Mouse (Mus musculus) CH12.LX (cell line): Measurements from ENCODE around the gene Rgs4. TPM values are rescaled to one million over a fixed set of nuclear protein-coding genes. Genes with fewer than 3 reads are reported as not detected.

Experiments
- DNase-seq: peaks from one replicate; pipeline ENCODE4 v3.0.0-alpha.2; 2013; ENCODE audit errors: extremely low read depth
- H3K27ac ChIP-seq: 2 replicates; pipeline ENCODE4 v1.5.1; 2012; ENCODE audit warnings: low read depth, mild to moderate bottlenecking, control low read depth, moderate library complexity; ENCODE audit not compliant: insufficient read depth
- H3K27me3 ChIP-seq: replicated peaks from 2 replicates; pipeline ENCODE3; 2012; ENCODE audit warnings: inconsistent platforms
- H3K36me3 ChIP-seq, 2 experiments: replicated peaks in 1 of 2; 2 replicates each; pipeline versions ENCODE3 to v1.6.1; 2012; ENCODE audit warnings: inconsistent platforms in 1 of 2, low read length in 1 of 2, mild to moderate bottlenecking in 1 of 2, mixed read lengths in 1 of 2, moderate library complexity in 1 of 2; ENCODE audit not compliant: control insufficient read depth in 1 of 2, insufficient read depth in 1 of 2
- H3K4me1 ChIP-seq, 2 experiments: 2 replicates each; pipeline ENCODE4 v1.6.1; 2012; ENCODE audit warnings: inconsistent platforms in 1 of 2, moderate library complexity in 1 of 2; ENCODE audit not compliant: insufficient read depth in 2 of 2, control insufficient read depth in 1 of 2
- H3K4me2 ChIP-seq: 2 replicates; pipeline ENCODE4 v1.6.1; 2012; ENCODE audit warnings: low read depth, mild to moderate bottlenecking, control low read depth; ENCODE audit not compliant: poor library complexity, insufficient read depth, severe bottlenecking
- H3K4me3 ChIP-seq, 3 experiments: fragments of 150-350 bp in 1 of 3; sonication (generic) in 1 of 3; replicated peaks in 1 of 3; 2 replicates each; pipeline versions ENCODE3 to v1.5.1; 2011 to 2012; ENCODE audit warnings: low read depth in 2 of 3, low read length in 2 of 3, mild to moderate bottlenecking in 2 of 3, moderate library complexity in 2 of 3, control low read depth in 1 of 3, improper control_type of control experiment in 1 of 3, inconsistent platforms in 1 of 3, mixed read lengths in 1 of 3; ENCODE audit not compliant: poor library complexity in 1 of 3
- H3K79me2 ChIP-seq: replicated peaks from 2 replicates; pipeline ENCODE4 v1.6.1; 2012; ENCODE audit warnings: mild to moderate bottlenecking, moderate library complexity; ENCODE audit not compliant: control insufficient read depth, poor library complexity, insufficient read depth, severe bottlenecking; ENCODE audit errors: extremely low read depth
- H3K9ac ChIP-seq: 2 replicates; pipeline ENCODE4 v1.6.1; 2012; ENCODE audit warnings: low read depth, mild to moderate bottlenecking, control low read depth, moderate library complexity; ENCODE audit not compliant: insufficient read depth
- H3K9me3 ChIP-seq: replicated peaks from 2 replicates; pipeline ENCODE3; 2012; ENCODE audit warnings: low read length, inconsistent platforms, mixed read lengths
- BHLHE40 ChIP-seq: IDR thresholded peaks from 2 replicates; pipeline ENCODE4 v1.6.1; 2011; ENCODE audit warnings: mild to moderate bottlenecking, low read depth, low read length, improper control_type of control experiment
- CHD1 ChIP-seq: IDR thresholded peaks from 2 replicates; pipeline ENCODE4 v1.6.1; 2012; ENCODE audit warnings: low read depth, low read length, improper control_type of control experiment, inconsistent platforms
- CHD2 ChIP-seq: IDR thresholded peaks from 2 replicates; pipeline ENCODE4 v1.6.1; 2011; ENCODE audit warnings: low read length, improper control_type of control experiment
- CTCF ChIP-seq, 2 experiments: IDR thresholded peaks in 1 of 2; conservative IDR thresholded peaks in 1 of 2; 2 replicates each; pipeline ENCODE4 v1.5.1; 2011 to 2012; ENCODE audit warnings: low read depth in 2 of 2, low read length in 2 of 2, improper control_type of control experiment in 1 of 2, inconsistent platforms in 1 of 2, mild to moderate bottlenecking in 1 of 2, moderate library complexity in 1 of 2
- GABPA ChIP-seq: IDR thresholded peaks from 2 replicates; pipeline ENCODE4 v1.6.1; 2012; ENCODE audit warnings: low read depth, low read length, improper control_type of control experiment, inconsistent platforms; ENCODE audit not compliant: insufficient replicate concordance
- HCFC1 ChIP-seq: IDR thresholded peaks from 2 replicates; pipeline ENCODE4 v1.6.1; 2012; ENCODE audit warnings: low read depth, mild to moderate bottlenecking, inconsistent platforms, low read length, improper control_type of control experiment
- IRF4 ChIP-seq: IDR thresholded peaks from 2 replicates; pipeline ENCODE4 v1.6.1; 2014; ENCODE audit warnings: low read depth, mild to moderate bottlenecking, inconsistent platforms, low read length, improper control_type of control experiment
- JUND ChIP-seq: conservative IDR thresholded peaks from 2 replicates; pipeline ENCODE4 v1.6.1; 2011; ENCODE audit warnings: low read depth, low read length, improper control_type of control experiment
- MAFK ChIP-seq: IDR thresholded peaks from 2 replicates; pipeline ENCODE4 v1.6.1; 2011; ENCODE audit warnings: low read length, improper control_type of control experiment; ENCODE audit not compliant: insufficient replicate concordance
- MAX ChIP-seq: IDR thresholded peaks from 2 replicates; pipeline ENCODE4 v1.6.1; 2011; ENCODE audit warnings: low read length, improper control_type of control experiment
- MAZ ChIP-seq: IDR thresholded peaks from 2 replicates; pipeline ENCODE4 v1.6.1; 2012; ENCODE audit warnings: low read depth, mild to moderate bottlenecking, inconsistent platforms, low read length, improper control_type of control experiment, moderate library complexity
- PAX5 ChIP-seq: IDR thresholded peaks from 2 replicates; pipeline ENCODE4 v1.6.1; 2012; ENCODE audit warnings: low read length, inconsistent platforms, mixed read lengths
- POLR2A ChIP-seq: IDR thresholded peaks from 2 replicates; pipeline ENCODE4 v1.6.1; 2011; ENCODE audit warnings: low read depth, mild to moderate bottlenecking, improper control_type of control experiment, low read length
- RAD21 ChIP-seq: IDR thresholded peaks from 2 replicates; pipeline ENCODE4 v1.6.1; 2011; ENCODE audit warnings: low read depth, mild to moderate bottlenecking, low read length, improper control_type of control experiment, moderate library complexity
- SIN3A ChIP-seq: IDR thresholded peaks from 2 replicates; pipeline ENCODE4 v1.6.1; 2012; ENCODE audit warnings: low read length, improper control_type of control experiment, inconsistent platforms
- TBP ChIP-seq: conservative IDR thresholded peaks from 2 replicates; pipeline ENCODE4 v1.6.1; 2011; ENCODE audit warnings: low read depth, low read length, improper control_type of control experiment
- UBTF ChIP-seq: IDR thresholded peaks from 2 replicates; pipeline ENCODE4 v1.6.1; 2012; ENCODE audit warnings: low read depth, mild to moderate bottlenecking, inconsistent platforms, low read length, improper control_type of control experiment, moderate library complexity
- USF1 ChIP-seq: IDR thresholded peaks from 2 replicates; pipeline ENCODE4 v1.6.1; 2014; ENCODE audit warnings: low read depth, mild to moderate bottlenecking, inconsistent platforms, low read length, improper control_type of control experiment
- ZC3H11A ChIP-seq: IDR thresholded peaks from 2 replicates; pipeline ENCODE4 v1.6.1; 2012; ENCODE audit warnings: low read depth, mild to moderate bottlenecking, inconsistent platforms, low read length, improper control_type of control experiment
- ZKSCAN1 ChIP-seq: IDR thresholded peaks from 2 replicates; pipeline ENCODE4 v1.6.1; 2012; ENCODE audit warnings: low read depth, inconsistent platforms, low read length, improper control_type of control experiment, borderline replicate concordance
- ZMIZ1 ChIP-seq: IDR thresholded peaks from 2 replicates; pipeline ENCODE4 v1.6.1; 2012; ENCODE audit warnings: low read depth, mild to moderate bottlenecking, inconsistent platforms, low read length, improper control_type of control experiment
- ZNF384 ChIP-seq: IDR thresholded peaks from 2 replicates; pipeline ENCODE4 v1.6.1; 2012; ENCODE audit warnings: low read depth, low read length, improper control_type of control experiment, inconsistent platforms
- dilution Hi-C: fragments of 300-500 bp; cut with MboI; formaldehyde crosslinking; loops from 2 replicates; pipeline ENCODE4 v1.14.3; 2020; ENCODE audit warnings: low sequenced_read_pairs; ENCODE audit not compliant: extremely low pct_unique_long_range_greater_than_20kb, extremely low pct_ligation_motif_present
- in situ Hi-C: fragments of 300-500 bp; cut with MboI; formaldehyde crosslinking; loops from 3 replicates; pipeline ENCODE4 v1.14.3; 2019; ENCODE audit warnings: low sequenced_read_pairs, low pct_ligation_motif_present, low pct_unique_long_range_greater_than_20kb, mixed read lengths
- polyA plus RNA-seq: library from polyadenylated mRNA; unstranded; fragments of >175 nt; gene quantifications from 2 replicates; pipeline ENCODE4 v1.2.1, GENCODE M21; 2012; ENCODE audit warnings: low read depth; ENCODE audit not compliant: insufficient read length
- total RNA-seq, 2 experiments: library from RNA; depleted of rRNA; stranded (reverse); fragments of 300-350 nt in 1 of 2; fragments of >200 nt in 1 of 2; gene quantifications; 2 replicates each; pipeline ENCODE4 v1.2.3; 2012 to 2014

Gene Rgs4
- total and polyA plus RNA-seq, 3 experiments = not detected

DNA sequence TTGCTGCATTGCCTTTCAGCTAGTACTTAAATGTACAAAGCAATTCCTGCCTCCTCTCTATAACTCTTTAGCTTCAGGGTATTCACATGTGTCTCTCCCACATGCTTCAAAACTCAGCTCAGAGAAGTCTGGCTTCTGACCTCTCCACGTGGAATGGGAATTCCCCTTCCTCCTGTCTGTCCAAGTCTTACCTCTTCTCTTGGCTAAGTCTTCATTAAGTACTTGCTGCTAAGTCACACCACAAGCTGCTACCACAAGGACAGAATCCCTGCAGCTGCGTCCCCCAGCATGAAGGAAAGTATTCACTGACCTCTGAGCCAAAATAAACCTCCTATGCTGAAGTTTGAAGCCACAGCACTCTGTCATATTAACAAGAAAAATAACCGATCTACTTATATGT, 21.1 kb downstream of the Rgs4 start:
- Histone ChIP-seq H3K79me2 (no peaks in the 10 kb centered on the region), H3K9ac (no peak overlapping the region), H3K4me1 (no peaks in the 10 kb centered on the region), H3K27ac (no peak overlapping the region)
- TF ChIP-seq BHLHE40 (no peak), MAZ (no peak), USF1 (no peak), ZMIZ1 (no peak), RAD21 (no peak)
- TF ChIP-seq, all 38 proteins: peak for 0
- Histone ChIP-seq H3K27me3 (peaks cover 32% of the 10 kb centered on the region), H3K9me3 (no peaks in the 10 kb centered on the region), H3K4me3 (no peak overlapping the region), H3K36me3 (no peaks in the 10 kb centered on the region), H3K4me2 (no peak overlapping the region)
- DNase-seq = no peak
- in situ Hi-C loops (no loop called here), dilution Hi-C loops (no loop called here)

DNA sequence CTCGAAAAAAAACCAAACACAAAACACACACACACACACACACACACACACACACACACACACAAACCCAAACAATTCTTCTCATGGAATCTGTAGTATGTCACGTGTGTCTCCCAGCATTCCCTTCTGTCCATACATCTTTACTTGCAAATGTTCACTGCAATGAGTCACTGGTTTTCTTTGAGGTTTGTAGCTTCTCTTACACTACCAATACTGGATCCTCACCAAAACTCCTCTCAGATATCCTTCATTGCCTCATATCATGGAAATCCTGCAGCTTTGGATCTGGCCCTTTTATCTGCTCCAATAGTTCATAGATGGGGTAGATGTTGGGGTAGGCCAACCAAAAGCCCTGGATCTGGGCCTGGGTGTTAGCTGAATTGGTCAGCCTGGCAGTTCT, 25.6 kb downstream of the Rgs4 start:
- H3K4me3 ChIP-seq = no peak overlapping the region

DNA sequence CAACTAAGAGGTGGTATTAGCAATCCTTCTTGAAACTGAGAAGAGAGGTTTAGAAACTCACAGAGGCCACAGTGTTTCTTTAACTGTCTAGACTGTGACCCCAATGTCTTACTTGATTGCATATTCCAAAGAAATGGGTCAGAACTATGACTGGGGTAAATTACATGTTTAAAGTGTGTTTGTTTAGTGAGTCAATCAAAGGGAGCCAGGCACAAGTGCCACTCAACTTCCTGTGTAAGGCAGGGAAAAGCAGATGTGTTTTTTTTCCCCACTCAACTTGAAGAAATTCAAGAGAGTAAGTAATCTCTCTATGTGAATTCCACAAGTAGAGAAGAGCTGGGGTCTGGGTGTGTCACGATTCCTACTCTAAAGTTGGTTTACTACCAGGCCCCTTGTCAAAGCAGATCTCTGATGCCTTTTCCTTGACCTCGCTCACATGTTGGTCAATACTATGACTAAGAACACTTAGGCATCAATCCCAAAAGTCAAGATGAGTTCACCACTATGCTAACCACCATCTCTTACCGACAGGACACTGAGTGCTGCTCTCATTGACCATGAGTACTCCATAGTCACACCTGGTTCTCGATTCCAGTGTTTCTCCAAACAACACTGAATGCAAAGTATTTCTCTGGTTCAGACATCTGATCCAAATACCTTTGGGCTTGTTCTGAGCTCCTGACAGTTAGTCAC, 42.9 kb downstream of the Rgs4 start:
- in situ Hi-C loops (no loop called here), dilution Hi-C loops (no loop called here)
- no peaks in the 10 kb centered on the region for H3K36me3 ChIP-seq

More for the DNA sequence above, 25.6 kb downstream of the Rgs4 start:
- dilution Hi-C loops = no loop called here
- Histone ChIP-seq H3K9me3 (no peaks in the 10 kb centered on the region), H3K36me3 (no peaks in the 10 kb centered on the region), H3K4me2 (no peak overlapping the region), H3K9ac (no peak overlapping the region), H3K27ac (no peak overlapping the region)
- in situ Hi-C loops = no loop called here
- TF ChIP-seq ZNF384 (no peak), MAZ (no peak), POLR2A (no peak), ZMIZ1 (no peak), MAFK (no peak)
- TF ChIP-seq, all 38 proteins: peak for 0
- H3K79me2 ChIP-seq = no peaks in the 10 kb centered on the region
- peaks cover 16% of the 10 kb centered on the region for H3K27me3 ChIP-seq
- no peak for DNase-seq
- H3K4me1 ChIP-seq = no peaks in the 10 kb centered on the region

More for the DNA sequence above, 42.9 kb downstream of the Rgs4 start:
- DNase-seq = no peak
- no peaks in the 10 kb centered on the region for H3K79me2 ChIP-seq
- no peak overlapping the region for H3K4me3 ChIP-seq
- H3K4me2 ChIP-seq = no peak overlapping the region
- no peaks in the 10 kb centered on the region for H3K9me3 ChIP-seq
- no peak overlapping the region for H3K27ac ChIP-seq
- no peaks in the 10 kb centered on the region for H3K4me1 ChIP-seq
- no peak for TF ChIP-seq CHD1
- no peak for TF ChIP-seq MAX
- no peak for TF ChIP-seq RAD21
- no peak for TF ChIP-seq UBTF
- no peak for TF ChIP-seq TBP
- no peak for TF ChIP-seq ZC3H11A
- no peak for TF ChIP-seq IRF4
- TF ChIP-seq PAX5 = no peak
- TF ChIP-seq SIN3A = no peak
- TF ChIP-seq ZKSCAN1 = no peak
- no peak for TF ChIP-seq MAZ
- no peak for TF ChIP-seq HCFC1
- TF ChIP-seq GABPA = no peak
- TF ChIP-seq POLR2A = no peak
- TF ChIP-seq CHD2 = no peak
- TF ChIP-seq CTCF (conservative IDR thresholded peaks at IDR 0.05 in 1 of 2, IDR thresholded peaks at IDR 0.05 in 1 of 2; ENCODE audit: low read depth in 2 of 2, low read length in 2 of 2) = no peak
- no peak for TF ChIP-seq JUND
- no peak for TF ChIP-seq ZNF384
- H3K9ac ChIP-seq = no peak overlapping the region
- H3K27me3 ChIP-seq = peaks cover 10% of the 10 kb centered on the region
